Mouse (Mus musculus) megakaryocyte progenitor cell, adult 5-6 weeks (primary cell): ENCODE data around the gene Dmrtb1. TPM values are rescaled to one million over a fixed set of nuclear protein-coding genes. Genes with fewer than 3 reads are reported as not detected.

ENCODE experiments used
- ATAC-seq: replicated peaks from 2 replicates; pipeline ENCODE4 v1.8.0; 2016; ENCODE audit warnings: mild to moderate bottlenecking, moderate TSS enrichment, inconsistent platforms; ENCODE audit not compliant: poor library complexity
- total RNA-seq, 2 experiments: library from RNA; stranded (forward) in 1 of 2; stranded (reverse) in 1 of 2; fragments of 157-497, 149-512 nt in 1 of 2; fragments of 200-1000 nt in 1 of 2; gene quantifications; 2 replicates each; pipeline versions ENCODE4 v1.2.3 to v1.2.4; 2015 to 2017

The Dmrtb1 gene
- total RNA-seq, 2 experiments from 2014 or later: 0.75 TPM; not detected in 1

DNA sequence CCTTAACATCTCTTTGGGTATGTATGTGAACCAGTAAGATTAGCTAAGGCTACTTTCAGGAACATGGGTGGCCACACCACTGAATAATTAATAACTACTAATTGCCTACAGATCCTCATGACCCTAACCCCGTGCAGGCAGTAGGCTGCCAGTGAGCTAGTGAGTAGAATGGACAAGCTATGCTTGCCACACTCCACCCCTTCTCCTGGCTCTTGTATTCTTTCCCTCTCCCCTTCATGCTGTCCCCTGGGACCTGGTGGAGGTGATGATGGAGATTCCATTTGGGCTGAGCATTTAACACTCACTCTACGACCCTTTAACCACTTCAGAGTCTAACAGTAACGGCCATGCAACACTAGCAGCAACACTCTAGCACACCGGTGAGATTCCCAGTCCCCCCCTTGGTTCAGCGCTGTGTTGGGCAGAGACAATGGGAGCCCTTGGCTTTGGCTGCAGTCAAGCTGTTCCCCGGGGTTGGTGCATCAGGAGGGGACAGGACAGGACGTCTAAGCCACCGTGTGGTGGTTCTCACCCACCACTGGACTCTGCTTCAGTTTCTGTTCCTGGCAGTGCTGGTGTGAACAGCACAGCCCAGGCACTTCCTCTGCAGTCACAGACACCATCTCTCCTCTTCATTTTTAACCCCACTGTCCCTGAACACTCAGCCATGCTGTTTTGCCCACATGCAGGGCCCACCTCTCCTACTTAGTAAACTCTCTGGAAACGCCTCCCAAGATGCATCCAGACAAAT is 2.8 kb downstream of the Dmrtb1 start:
- peak; percentile 76 for ATAC-seq

DNA sequence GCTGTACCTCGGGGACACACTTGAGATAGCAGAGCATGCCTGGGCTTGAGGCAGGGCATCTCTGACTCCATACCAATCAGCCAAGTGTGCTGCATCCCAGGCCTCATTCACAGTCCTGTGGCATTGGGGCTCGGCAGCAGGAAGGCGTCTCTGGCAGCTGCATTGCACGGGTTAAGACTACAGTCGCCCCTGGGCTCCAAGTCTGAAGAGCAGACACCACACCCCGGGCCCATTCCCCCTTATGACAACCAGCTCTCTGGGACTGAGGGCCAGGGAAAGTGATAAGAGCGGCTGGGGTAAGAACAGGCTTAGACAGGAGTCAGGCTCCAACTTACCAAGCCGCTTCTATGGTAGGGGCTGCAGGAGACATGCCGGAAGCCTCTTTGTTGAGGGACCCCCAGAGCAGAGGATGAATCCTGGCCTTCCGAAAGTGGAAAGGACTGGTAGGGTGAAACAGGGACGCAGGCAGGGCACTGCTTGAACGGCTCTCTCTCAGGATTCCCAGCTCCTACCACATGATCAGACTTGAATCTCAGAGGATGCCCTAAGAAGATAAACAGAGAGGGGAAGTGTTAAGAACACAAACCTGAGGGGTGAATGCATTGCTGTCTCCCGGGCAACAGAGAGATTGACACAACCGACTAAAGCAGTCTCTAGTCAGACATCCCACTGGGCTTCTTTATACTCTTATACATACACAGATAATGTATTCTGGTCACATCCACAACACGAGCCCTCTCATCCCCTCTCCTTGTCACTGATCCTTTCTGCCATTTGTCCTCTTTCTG is 3.5 kb downstream of the Dmrtb1 start:
- no peak for ATAC-seq

DNA sequence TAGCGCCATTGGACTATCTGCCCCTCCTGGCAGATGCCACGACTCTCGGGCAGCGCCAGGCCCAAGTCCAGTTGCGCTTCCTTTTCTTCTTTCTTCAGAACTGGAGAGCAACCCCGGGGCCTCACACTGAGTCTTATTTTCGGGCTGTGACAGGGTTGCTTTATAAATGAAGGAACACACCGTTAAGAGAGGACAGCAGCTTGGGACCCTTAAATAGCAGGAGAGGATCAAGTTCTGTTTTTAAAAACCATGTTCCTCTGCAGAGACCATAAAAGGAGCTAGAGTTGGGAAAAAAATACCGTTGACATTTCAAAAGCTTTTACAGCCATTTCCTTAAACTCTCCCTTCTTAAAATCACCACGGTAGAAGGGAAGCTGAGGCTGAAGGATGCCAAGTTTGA is 8.4 kb downstream of the Dmrtb1 start:
- ATAC-seq: peak; percentile 27

DNA sequence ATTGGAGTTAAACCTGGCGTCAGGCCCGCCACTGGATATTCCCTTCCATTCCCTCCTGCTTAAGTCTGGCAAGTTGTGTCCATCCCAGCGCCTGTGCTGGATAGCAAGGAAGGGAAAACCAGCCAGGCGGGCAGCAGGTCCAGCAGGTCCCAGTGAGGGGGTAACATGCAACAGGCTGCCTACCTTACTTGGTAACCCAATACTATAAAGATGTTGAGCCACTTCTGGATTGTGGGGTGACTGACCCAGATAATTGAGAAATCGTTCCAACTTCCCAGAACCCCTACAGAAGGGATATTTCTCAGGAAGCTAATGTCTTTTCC is 9.7 kb downstream of the Dmrtb1 start:
- ATAC-seq: no peak; the same call in 1 of the 2 replicates

DNA sequence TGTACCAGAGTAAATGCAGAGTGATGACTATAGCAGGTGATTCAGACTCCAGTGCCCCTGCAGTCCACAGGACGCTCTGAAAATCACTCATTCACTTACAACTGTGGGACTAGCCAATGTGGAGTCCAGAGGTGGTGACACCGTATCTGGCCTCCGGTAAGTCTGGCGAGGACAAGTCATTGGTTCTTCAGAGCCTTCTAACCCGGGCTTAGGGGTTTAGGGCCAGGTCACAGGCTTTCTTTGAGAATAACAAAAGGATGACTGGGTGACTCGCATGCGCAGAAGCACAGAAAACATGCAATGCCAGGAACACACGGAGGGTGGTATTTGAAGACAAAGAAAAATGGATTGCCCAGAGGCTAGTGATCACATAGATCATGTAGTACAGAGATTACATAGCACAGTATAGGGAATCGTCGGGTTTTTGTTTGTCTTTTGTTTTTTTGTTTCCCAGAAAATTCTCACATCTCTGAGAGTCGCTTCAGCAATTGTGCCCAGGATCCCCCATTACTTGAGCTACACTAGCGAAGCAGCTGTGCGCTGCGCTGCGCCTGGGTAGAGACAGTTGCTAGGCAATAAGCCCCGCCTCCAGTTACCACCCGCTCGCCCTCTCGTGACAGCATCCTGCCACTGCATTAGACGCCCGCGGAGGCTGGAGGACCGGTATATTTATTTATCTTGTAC is 10.2 kb downstream of the Dmrtb1 start:
- ATAC-seq: peak; percentile 96

DNA sequence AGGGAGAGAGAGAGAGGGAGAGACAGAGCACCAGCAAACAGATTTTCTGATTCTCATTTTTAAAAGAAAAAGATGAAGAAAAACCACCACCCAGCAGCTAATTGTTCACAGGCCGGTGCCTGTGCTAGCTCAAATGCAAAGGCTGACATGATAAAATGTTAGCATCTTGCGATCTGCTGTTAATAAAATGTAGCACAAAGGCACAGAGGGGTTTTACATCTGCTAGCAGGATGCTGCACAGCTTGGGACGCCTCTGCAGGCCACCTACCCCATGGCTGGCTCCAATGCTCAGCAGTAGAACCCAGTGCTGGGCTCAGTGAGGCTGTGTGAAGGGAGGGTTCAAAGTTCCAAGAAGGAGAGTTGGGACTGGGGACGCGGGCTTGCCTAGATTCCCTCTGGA is 13.3 kb downstream of the Dmrtb1 start:
- no peak for ATAC-seq

DNA sequence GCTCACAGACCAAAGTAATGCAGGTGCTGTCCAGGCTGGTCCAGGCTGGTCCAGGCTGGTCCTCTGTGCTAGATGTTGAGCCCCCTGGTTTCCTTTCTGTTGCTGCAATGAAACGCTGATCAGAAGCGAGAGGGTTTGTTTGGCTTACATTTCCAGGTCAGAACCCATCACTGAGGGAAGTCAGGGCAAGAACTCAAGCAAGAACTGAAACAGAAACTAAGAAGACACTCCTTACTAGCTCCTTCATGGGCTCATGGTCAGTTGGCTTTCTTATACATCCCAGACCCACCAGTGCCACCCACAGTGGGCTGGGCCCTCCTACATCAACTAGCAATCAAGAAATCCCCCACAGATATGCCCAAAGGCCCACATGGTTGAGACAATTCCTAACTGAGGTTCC is 15.5 kb downstream of the Dmrtb1 start:
- no peak for ATAC-seq

DNA sequence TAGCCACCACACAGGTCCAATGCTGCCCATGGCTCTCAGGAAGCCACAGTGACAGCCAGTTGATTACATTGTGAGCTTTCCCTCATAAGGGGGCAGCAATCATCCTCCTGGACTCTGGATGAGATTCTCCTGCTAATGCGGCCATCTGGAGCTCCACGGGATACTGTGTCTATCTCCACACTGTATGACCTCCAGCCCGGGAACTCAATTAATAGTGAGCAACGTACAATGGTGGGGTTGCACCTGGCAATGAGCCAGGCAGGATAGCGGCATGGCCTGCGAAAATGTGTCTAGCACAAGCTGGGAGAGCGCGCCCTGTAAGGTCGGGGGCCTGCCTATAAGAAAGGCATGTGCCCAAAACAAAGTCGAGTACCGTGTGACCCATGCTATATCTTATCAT is 23.4 kb downstream of the Dmrtb1 start:
- no peak for ATAC-seq

DNA sequence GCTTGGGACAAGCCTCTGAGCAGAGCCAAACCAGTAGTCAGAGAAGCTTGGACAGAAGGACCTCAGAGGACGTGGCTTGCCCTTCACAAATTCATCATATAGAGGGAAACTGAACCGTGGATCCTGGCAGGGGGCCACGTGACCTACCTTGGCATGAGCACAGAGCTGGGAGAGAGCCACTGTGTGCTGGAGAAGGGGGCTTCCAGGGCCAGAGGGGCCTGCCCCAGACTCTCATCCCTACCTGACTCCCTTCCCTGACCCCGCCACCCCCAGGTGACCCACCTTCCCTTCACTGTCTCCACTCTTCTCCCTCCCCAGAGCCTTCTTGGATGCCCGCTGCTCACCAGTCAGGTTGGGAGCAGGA is 30.8 kb downstream of the Dmrtb1 start:
- ATAC-seq: no peak

DNA sequence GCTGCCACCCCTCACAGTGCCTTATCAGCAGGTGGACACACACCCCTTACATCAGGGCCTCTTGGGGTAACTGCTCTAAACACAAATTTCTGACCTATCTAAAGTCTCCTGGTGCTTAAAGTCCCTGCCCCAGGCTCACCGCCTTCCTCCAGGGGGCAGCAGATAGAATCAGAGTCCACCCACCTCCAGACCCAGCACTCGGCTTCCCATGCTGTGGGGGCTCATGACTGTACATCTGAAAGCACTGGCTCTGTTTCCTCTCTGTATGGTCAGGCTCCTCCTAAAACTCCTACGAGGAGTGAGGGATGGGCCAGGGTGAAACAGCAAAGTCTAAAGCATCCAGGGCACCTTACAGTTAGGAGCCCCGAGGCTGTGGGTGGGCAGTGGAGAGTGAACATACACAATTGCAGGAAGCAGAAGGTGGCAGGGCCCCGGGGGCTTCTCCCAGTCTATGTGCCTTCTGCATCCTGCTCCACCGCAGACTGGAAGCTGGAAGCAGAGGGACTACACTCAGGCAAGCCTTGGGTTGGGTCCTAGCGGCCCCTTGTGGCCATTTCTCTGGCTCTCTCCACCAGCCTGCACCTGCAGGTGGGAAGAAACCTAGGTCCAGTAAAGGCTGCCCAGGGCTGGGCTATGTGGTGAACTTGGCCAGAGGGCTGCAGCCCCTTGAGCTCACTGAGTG is 31.3 kb downstream of the Dmrtb1 start:
- ATAC-seq: peak; percentile 87

DNA sequence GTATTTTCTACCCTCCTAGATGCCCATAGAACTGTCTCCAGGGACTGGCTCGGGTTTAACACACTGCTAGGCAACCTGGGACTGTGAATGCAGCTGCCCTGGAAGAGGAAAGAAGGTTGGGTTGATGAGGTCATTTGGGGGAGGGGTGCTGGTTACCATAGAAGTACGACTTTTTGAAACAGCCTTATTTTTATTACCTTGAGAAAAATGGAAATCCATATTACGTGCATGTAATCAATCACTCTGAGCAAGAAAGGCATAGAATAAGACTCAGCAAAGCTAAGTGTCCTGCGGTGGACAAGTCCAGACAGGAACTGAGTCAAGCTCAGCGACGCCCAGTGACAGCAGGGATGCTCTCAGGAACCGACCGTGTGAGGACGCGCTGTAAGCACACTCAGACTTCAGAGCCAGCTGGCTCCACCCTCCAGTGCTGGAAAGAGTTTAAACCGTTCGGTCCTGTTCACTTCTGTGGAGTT is 33.0 kb downstream of the Dmrtb1 start:
- ATAC-seq: no peak

DNA sequence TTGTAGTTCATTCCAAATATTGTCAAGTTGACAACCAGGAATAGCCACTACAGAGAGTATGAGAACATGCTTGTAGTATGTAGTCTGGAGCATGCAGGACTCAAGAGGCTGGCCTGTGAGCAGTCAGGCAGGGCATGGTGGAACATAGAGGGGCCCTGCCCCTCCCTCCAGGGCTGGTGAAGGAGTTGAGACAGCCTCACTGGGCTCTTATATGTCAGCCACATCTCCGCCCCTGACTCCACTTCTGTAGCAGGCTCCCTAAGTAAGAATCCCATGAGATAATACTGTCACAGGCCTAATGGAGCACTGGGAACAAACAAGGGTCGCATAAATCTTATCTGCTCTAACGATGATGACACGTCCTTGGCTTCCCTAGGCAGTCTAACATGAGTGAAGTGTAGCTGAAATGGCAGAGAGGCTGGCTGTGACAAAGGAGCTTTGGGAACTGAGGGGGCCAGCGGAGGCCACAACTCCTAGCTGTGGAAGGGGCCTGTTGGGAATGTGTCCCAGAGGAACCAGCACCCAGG is 35.0 kb downstream of the Dmrtb1 start:
- no peak for ATAC-seq

DNA sequence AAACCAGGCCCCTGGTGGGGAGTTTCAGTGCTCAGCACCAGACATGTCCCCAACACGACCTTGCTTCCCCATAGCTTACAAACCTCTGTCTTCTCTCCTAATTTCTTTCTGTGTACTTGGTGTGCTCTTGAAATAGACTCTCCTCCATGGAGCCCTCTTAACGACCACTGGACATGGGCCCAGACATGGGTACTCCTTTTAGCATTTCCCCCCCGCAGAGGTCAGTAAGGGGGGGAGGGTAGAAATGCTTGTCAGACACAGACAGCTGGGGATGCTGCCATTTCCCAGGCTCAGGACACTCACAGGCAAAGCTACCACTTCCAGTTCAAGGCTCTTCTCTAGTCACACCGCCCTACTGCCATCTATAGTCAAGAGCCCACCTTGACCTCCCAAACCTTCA is 42.4 kb downstream of the Dmrtb1 start:
- ATAC-seq: no peak

DNA sequence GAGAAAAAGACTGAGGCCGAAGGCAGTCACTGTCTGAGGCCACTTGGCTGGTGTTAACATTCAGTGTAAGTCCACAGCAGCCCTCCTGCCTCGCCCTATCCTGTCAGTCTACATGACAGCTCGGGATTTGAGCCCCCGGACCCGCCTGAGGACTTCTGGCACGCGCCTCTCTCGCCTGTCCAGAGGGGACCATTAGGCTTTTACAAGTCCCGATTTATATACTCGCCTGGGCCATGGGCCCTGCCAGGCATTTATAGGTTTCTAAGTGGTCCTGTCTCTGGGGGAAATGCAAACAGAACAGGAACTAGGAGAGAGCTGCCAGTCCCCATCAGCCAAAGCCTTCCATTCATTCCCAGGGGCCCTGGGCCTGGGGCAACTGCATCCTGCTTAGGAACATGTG is 45.7 kb downstream of the Dmrtb1 start:
- ATAC-seq: no peak

DNA sequence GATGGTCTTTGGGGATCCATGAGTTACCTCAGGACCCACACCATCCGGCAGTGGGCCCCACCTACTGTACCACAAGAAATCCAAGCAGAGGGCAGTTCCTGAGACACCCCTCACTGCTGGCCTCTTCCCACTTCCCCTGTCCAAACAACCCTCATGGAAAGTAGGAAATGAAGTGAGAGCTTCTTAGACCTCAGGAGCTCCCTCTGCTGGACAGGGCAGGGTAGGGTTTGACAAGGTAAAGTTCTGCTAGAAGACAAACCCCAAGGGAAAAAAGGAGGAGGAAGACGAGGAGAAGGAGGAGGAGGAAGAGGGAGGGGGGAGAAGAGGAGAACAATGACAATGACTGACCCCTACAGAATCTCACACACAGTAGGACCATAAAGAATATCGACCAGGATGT is 46.4 kb downstream of the Dmrtb1 start:
- ATAC-seq: peak; percentile 82

DNA sequence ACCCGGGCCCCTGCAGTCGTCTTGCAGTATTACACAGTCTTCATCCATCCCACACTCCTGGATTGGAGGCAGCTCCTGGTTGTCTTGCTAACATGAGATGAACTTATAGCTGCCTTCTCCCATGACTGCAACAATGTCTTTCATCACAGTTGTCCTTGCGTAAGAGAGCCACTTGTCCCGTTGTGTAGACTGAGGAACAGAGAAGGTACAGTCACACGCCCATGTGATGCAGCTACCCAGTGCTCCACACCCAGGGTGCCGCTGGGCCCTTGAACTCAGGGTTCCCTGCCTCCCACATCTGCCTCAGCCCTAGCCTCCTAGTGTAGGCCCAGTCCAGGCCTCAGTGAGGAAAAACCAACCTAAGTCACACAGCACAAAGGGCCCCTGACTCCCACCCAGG is 47.9 kb downstream of the Dmrtb1 start:
- ATAC-seq: peak; percentile 36

DNA sequence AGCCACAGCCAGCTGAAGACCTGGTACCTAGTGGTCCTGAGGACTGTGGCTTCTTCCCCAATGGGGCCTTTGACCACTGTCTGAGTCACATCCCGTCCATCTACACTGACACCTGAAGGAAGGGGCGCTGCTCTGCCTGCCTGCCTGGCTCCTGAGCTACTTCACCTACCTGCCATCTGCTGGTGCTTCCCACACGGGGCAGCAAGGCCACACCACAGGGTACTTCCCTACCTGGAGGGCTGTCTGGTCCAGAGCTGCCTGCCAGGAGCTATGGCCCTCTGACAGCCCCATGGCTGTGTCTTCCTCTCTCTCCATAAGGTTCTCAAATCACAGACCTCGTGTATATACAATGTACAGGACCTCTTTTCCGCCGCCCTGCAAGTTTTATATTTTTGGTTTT is 49.4 kb downstream of the Dmrtb1 start:
- no peak for ATAC-seq

DNA sequence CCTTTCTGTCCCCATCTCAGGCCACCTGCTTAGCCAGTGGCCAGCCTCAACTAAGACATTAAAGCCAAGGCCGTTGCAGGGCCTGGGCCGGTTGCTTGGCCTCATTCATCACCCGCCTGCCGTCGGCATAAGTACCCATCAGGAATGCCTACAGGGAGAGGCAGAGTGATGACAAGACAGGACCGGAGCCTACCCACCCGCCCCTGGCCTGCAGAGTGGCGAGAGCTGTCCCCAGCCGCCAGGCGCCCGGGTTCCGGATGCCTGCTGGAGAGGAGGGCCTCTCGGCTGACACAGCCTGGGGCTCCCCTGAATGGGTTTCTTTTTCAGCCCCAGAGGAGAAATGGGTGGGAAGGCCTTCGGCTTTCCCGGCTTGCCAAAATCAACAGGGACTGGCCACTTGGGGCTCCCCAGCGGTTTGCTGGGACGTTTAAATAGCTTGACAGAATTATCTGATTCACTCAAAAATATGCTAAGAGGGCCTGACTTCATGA is 55.1 kb downstream of the Dmrtb1 start:
- no peak for ATAC-seq

DNA sequence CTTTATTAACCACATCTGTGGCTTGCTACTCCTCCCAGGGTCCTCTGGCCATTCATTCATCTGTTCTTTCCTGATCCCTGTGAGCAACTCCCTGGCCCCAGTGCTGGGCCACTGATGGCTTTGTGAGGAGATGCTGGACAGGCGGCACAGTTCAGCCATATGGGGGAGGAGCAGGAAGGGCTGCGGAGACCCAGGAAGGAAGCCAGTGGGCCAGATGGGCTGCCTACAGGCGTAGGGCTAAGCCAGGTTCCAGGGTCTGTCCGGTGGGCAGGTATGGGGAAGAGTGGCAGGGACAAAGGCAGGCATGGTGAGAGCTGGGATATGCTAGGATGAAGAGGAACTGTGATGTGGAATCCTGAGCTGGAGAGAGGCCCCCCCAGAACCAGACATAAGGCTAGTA is 55.8 kb downstream of the Dmrtb1 start:
- no peak for ATAC-seq
